Mouse (Mus musculus): ENCODE data around the gene Srsf1.

Gene Srsf1

GRCm38 (mm10) chr11:88046944-88047794 lies at the start of gene Srsf1:
Gene Srsf1 (plus strand): TSS chr11:88047373.
- DNase-seq (ENCODE audit: extremely low spot score): peak; percentile 98

- DNase-seq (ENCODE audit: extremely low spot score): no peak
Measured at GRCm38 (mm10) chr11:87999751-88000150, 47.4 kb upstream of the Srsf1 start.

DNA sequence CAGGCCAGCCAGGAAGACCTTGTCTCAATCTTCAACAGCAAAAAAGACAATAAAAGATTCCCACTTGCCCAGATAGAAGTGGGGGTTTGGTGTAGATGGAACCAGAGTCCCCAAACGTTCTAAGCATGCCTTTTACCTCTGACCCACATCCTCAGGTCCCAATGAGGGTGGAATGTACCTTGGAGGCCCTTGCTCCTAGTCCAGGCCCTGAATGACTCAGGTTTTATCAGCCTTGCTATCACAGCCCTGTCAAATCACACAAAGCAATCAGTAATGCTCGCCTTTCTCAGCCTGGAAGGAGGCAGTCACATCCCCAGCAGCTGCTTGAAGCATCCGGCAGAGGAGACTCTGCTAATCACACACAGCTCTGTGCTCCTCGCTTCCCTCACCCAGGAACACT lies 44.4 kb upstream of the Srsf1 start:
- no peak for DNase-seq (ENCODE audit: extremely low spot score)

DNA sequence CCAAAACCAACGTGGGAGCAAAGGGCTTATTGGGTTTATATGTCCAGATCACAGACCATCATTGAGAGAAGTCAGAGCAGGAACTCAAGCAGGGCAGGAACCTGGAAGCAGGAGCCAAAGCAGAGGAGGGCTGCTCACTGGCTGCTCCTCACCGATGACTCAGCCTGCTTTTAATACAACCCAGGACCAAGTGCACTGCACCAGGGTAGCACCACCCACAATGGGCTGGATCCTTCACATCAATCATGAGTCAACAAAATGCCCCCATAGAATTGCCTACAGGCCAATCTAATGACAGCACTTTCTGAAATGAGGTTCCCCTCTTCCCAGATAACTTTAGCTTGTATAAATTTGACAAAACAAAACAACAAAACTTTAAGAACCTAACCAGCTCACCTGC lies 43.0 kb upstream of the Srsf1 start:
- no peak for DNase-seq (ENCODE audit: extremely low spot score)

- no peak for DNase-seq (ENCODE audit: extremely low spot score)
Measured at GRCm38 (mm10) chr11:88008641-88009040, 38.5 kb upstream of the Srsf1 start.

- DNase-seq (ENCODE audit: extremely low spot score): peak; percentile 22
Measured at GRCm38 (mm10) chr11:88009542-88010190, 37.5 kb upstream of the Srsf1 start.

- no peak for DNase-seq (ENCODE audit: extremely low spot score)
Measured at GRCm38 (mm10) chr11:88011208-88011913, 35.8 kb upstream of the Srsf1 start.

DNA sequence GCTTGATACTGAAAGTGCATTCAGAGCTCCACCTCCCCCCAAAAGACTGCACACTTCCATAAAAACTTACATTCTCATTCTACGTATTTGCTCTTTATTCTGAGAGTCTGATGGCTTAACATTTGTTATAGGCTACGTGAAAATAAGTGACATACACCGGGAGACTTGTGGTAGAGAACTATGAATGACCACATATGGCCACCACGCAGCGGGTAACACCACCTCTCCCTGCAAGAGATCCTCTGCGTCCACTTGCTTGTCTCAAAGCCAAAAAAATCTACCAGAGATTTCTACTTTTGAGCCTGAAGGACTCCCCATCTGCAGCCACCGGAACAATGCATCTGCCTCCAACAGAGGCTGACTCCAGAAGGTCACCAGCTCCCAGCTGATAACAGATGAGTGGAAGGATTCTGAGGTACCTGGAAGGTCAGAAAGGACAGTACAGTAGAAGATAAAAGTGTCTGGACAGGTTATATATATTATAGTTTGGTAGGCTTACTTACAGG lies 35.2 kb upstream of the Srsf1 start:
- no peak for DNase-seq (ENCODE audit: extremely low spot score)

- DNase-seq (ENCODE audit: extremely low spot score): no peak
Measured at GRCm38 (mm10) chr11:88012621-88013244, 34.4 kb upstream of the Srsf1 start.

GRCm38 (mm10) chr11:88013632-88014031 lies 33.5 kb upstream of the Srsf1 start:
- DNase-seq (ENCODE audit: extremely low spot score): no peak

DNA sequence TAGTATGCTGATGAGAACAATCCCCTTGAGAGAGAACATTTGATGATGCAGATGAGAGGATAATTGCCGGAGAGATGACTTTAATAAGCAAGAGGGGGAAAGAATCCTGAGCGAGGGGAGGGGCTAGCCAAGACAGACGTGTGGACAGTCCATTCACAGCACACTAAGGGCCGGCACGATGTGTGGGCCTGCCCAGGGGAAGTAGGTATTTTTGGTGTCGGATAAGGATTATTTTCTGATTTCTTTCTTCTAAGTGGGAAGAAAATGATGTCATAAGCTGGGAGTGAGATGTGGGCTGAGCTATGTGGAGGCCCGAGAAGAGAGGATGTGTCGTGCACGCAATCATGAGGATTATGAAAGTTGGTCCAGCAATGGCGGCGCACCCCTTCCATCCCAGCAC lies 32.0 kb upstream of the Srsf1 start:
- no peak for DNase-seq (ENCODE audit: extremely low spot score)

DNA sequence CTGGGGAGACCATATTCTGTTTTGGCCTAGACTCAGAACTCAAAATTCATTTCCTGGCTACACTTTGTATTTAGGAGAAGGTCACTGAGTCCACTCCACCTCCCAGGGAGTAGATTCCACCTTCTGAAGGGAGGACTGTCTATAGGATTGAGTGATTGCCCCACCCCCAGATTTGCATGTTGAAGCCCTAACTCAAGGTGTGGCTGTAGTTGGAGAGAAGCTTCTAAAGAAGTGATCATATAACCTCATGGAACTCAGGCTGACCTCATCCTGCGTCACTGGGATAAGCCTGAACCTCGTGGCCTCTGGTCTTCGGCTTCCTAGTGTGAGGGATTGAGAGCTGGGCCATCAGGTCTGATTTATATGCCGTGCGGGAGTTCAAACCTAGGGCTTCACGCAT lies 31.4 kb upstream of the Srsf1 start:
- no peak for DNase-seq (ENCODE audit: extremely low spot score)

DNA sequence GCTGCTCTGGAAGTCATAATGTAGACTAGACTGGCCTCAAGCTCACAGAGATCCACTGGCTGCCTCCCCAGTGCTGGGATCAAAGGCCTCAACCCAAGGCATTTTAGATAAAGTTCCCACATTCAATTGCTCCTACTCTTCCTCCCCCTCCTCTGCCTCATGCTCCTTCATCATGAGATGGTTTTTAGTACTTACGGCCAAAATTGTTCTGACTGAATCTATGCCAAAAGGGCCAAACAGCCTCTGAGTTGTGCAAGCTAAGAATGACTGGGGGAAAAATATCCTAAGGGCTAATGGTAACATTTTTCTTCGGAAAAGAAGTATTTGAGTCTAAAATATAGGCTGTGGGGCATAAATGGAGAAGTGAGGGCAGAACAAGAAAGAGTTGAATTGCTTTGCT lies 23.2 kb upstream of the Srsf1 start:
- no peak for DNase-seq (ENCODE audit: extremely low spot score)

GRCm38 (mm10) chr11:88027391-88028035 lies 19.7 kb upstream of the Srsf1 start:
- DNase-seq (ENCODE audit: extremely low spot score): no peak

GRCm38 (mm10) chr11:88028193-88028684 lies 18.9 kb upstream of the Srsf1 start:
- peak; percentile 35 for DNase-seq (ENCODE audit: extremely low spot score)

DNA sequence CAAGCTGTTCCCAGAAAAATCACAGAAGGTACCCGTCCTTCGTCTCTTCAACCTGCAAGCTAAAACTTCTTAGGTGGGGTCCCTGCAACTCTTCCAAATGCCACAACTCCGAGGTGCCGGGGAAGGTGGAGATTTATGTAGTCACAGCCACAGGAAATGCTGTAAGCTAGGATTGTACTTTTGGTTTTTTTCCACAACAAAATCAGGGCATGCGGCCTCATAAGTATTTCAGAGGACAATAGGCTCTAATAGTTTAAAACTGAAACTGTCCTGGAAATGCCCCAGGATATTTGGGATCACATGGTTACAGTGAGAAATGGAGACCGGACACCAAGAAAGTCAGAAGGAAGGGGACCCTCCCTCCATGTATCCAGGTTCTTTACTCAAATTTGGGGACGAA lies 17.0 kb upstream of the Srsf1 start:
- no peak for DNase-seq (ENCODE audit: extremely low spot score)

DNA sequence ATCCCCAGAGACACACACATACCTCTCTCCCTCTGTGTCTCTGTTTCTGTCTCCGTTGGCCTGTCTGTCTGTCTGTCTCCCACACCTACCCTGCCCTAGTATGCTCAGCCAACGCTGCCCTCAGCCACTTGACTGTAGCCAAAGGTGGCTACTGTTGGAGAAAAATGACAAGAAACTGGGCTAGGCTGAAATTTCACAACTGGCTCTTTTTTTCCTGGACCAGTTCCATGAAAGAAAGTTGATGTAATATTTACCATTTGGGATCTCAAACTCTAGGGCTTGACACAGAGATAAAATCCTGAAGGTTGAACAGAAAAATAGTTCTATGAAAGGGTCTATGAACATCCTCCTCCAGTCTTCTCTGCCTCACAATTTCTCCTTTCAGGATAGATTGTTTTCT lies 16.3 kb upstream of the Srsf1 start:
- no peak for DNase-seq (ENCODE audit: extremely low spot score)

DNA sequence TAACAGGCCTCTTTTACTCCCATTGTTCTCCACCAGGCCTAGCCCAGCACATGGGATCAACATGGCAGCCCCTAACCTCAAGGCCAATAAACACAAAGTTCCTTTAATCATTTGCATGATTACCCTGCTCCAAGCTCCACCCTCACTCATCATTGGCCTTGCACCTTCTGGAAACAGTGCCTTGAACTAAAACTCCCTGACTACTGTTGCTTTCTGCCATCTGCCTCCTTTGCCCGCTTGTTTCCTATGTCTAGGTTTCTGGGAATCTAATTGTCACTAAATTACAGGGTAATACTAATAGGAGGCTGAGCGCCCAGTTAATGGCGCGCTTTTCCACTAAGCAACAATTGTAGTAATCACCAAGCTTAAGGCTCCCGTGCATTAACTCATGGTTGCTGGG lies 15.4 kb upstream of the Srsf1 start:
- no peak for DNase-seq (ENCODE audit: extremely low spot score)

GRCm38 (mm10) chr11:88035970-88036369 lies 11.2 kb upstream of the Srsf1 start:
- no peak for DNase-seq (ENCODE audit: extremely low spot score)

GRCm38 (mm10) chr11:88036761-88037251 lies 10.4 kb upstream of the Srsf1 start:
- no peak for DNase-seq (ENCODE audit: extremely low spot score)

GRCm38 (mm10) chr11:88037386-88037785 lies 9.8 kb upstream of the Srsf1 start:
- DNase-seq (ENCODE audit: extremely low spot score): no peak
